Mouse (Mus musculus) kidney, postnatal 0 days (tissue): ENCODE measurements around the gene Efcab8. TPM values are rescaled to one million over a fixed set of nuclear protein-coding genes. Genes with fewer than 3 reads are reported as not detected.

Experiments
- ATAC-seq: fragments of 200-750 bp; cut with Nextera tagmentation; replicated peaks from 2 replicates; pipeline ENCODE4 v1.8.0; 2017; ENCODE audit warnings: low read depth, moderate number of reproducible peaks, moderate TSS enrichment, moderate library complexity; ENCODE audit not compliant: low FRiP score
- DNase-seq: peaks from one replicate; pipeline ENCODE4 v3.0.0-alpha.2; 2016; ENCODE audit warnings: low spot score
- H3K27ac ChIP-seq: fragments of 300-500 bp; sonication (generic); 2 replicates; pipeline ENCODE4 v1.5.1; 2014; ENCODE audit warnings: mild to moderate bottlenecking
- H3K27me3 ChIP-seq: fragments of 300-500 bp; sonication (generic); 2 replicates; pipeline ENCODE4 v1.6.1; 2014; ENCODE audit warnings: low read length, mixed read lengths; ENCODE audit not compliant: insufficient read depth
- H3K36me3 ChIP-seq: fragments of 300-500 bp; sonication (generic); 2 replicates; pipeline ENCODE4 v1.6.1; 2014; ENCODE audit warnings: low read length, mixed read lengths; ENCODE audit not compliant: insufficient read depth
- H3K4me1 ChIP-seq: fragments of 300-500 bp; sonication (generic); replicated peaks from 2 replicates; pipeline ENCODE4 v1.6.1; 2014; ENCODE audit warnings: antibody characterized with exemption, low read length, mixed read lengths; ENCODE audit not compliant: insufficient read depth
- H3K4me2 ChIP-seq: fragments of 300-500 bp; sonication (generic); 2 replicates; pipeline ENCODE4 v1.6.1; 2014; ENCODE audit warnings: mild to moderate bottlenecking, low read length, moderate library complexity, mixed read lengths
- H3K4me3 ChIP-seq: fragments of 300-500 bp; sonication (generic); replicated peaks from 2 replicates; pipeline ENCODE4 v1.5.1; 2014; ENCODE audit warnings: low read depth, low read length
- H3K9ac ChIP-seq: fragments of 300-500 bp; sonication (generic); 2 replicates; pipeline ENCODE4 v1.6.1; 2014; ENCODE audit warnings: low read depth, low read length
- H3K9me3 ChIP-seq: fragments of 300-500 bp; sonication (generic); replicated peaks from 2 replicates; pipeline ENCODE4 v1.6.1; 2016; ENCODE audit warnings: low read length, inconsistent platforms, mixed read lengths
- CTCF ChIP-seq: IDR thresholded peaks from 2 replicates; pipeline ENCODE4 v1.5.1; 2016; ENCODE audit warnings: antibody characterized with exemption, low read depth, mild to moderate bottlenecking, moderate library complexity
- WGBS: fragments of 180-500 bp; shearing (Covaris S2); extraction: QIAGEN DNeasy Blood & Tissue Kit; methylation state at CpG from one replicate; pipeline ENCODE4 v1.1.7; 2014; 5-methylcytosine and 5-hydroxymethylcytosine counted together
- polyA plus RNA-seq: library from polyadenylated mRNA; unstranded; fragments of >200 nt; fragmentation: Nextera tagmentation; extraction: Ambion mirVana; gene quantifications from 2 replicates; pipeline ENCODE4 v1.2.1, GENCODE M21; 2015

The Efcab8 gene
- polyA plus RNA-seq: not detected in 2 replicates

GRCm38 (mm10) chr2:153779394-153779981 is at the start of gene Efcab8:
Gene Efcab8, plus strand, starts transcription at chr2:153779931.
- Histone ChIP-seq H3K36me3 (no peaks in the 10 kb centered on the region), H3K9ac (peak within 1 kb of the TSS; percentile 8; the same call in 1 of the 2 replicates), H3K4me1 (peaks cover 3% of the 10 kb centered on the region; the same call in 1 of the 2 replicates), H3K9me3 (no peaks in the 10 kb centered on the region), H3K4me3 (peak within 1 kb of the TSS; percentile 27), H3K27me3 (no peaks in the 10 kb centered on the region), H3K4me2 (peak within 1 kb of the TSS; percentile 66), H3K27ac (no peak within 1 kb of the TSS)
- 36% methylated on average over 12 of the region's 12 CpGs for WGBS
- DNase-seq (no peak), ATAC-seq (peak; percentile 20; the same call in 1 of the 2 replicates)
- TF ChIP-seq CTCF: no peak

DNA sequence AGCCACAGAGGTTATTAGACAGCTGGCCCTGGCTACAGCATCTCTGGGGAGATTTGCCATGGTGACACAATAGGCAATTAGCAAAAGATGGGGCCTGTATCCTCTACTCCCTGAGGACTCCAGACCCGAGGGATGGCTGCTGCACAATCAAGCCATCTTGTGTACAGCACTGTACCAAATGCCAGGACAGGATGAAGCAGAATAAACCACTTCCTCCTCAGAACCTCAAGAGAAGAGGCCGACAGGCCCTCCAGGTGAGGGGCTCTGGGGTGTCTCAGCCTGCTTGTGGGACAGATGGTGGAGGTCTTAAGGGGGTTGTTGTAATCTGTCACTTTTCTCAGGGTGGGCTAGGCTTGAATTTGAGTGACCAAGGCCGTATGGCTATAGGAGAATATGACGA is 45.7 kb upstream of the Efcab8 start:
- ATAC-seq (no peak), DNase-seq (no peak)
- H3K9ac ChIP-seq: no peak overlapping the region
- no peak overlapping the region for H3K4me3 ChIP-seq
- H3K4me1 ChIP-seq: no peaks in the 10 kb centered on the region
- 77% methylated on average over 4 of the region's 4 CpGs for WGBS
- H3K9me3 ChIP-seq: no peaks in the 10 kb centered on the region
- H3K4me2 ChIP-seq: no peak overlapping the region
- H3K27me3 ChIP-seq: no peaks in the 10 kb centered on the region
- H3K36me3 ChIP-seq: no peaks in the 10 kb centered on the region
- no peak for TF ChIP-seq CTCF
- H3K27ac ChIP-seq: no peak overlapping the region

DNA sequence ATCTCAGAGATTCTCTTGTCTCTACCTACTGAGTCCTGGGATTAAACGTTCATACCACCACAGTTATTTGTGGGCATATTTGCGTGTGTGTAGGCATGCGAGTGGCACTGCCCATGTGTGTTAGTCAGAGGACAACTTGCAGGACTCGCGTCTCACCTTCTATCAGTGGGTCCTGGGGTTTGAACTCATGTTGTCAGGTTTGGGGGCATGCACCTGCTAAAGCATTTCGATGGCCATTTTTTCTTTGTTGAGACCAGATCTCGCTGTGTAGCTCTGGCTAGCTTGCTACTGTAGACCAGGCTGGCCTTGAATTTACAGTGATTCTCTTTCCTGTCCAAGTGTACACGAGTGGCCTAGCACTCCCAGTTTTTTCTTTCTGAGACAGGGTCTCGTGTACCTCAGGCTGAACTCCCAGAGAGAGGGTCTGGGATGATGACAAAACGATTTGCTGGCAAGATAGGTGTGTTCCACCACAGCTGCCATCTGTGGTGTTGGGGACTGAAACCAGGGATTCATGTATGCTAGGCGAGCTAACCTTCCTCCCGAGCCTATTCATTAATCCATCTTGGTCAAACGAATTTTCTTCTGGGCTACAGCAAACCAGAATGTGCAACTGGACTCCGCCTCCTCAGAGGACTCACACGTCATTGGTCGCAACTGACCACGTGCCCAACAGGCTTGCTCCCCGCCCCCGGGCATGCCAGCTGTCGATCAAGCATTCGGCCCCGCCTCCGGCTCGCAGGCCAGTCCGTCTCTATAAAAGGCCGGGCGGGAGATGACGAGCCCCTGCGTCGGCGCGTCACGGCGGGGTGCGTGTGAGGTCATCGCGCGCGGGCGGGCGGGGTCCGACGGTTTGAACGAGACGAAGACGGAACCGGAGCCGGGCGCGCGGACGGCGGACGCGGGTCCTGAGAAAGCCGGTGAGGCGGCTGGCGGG is 39.0 kb upstream of the Efcab8 start, which contains the start of gene Mapre1:
TSS of gene Mapre1 (plus strand) at position 775 of the 937 bp plus-strand sequence.
- H3K36me3 ChIP-seq: no peaks in the 10 kb centered on the region
- no peaks in the 10 kb centered on the region for H3K27me3 ChIP-seq
- peak within 1 kb of the TSS; percentile 70 for H3K4me3 ChIP-seq
- peak within 1 kb of the TSS; percentile 89 for H3K27ac ChIP-seq
- peaks cover 13% of the 10 kb centered on the region for H3K4me1 ChIP-seq
- peak within 1 kb of the TSS; percentile 89 for H3K9ac ChIP-seq
- H3K9me3 ChIP-seq: no peaks in the 10 kb centered on the region
- peak within 1 kb of the TSS; percentile 65 for H3K4me2 ChIP-seq
- TF ChIP-seq CTCF: no peak
- 11% methylated on average over 58 of the region's 58 CpGs for WGBS
- ATAC-seq (peak; percentile 98), DNase-seq (peak; percentile 99)

DNA sequence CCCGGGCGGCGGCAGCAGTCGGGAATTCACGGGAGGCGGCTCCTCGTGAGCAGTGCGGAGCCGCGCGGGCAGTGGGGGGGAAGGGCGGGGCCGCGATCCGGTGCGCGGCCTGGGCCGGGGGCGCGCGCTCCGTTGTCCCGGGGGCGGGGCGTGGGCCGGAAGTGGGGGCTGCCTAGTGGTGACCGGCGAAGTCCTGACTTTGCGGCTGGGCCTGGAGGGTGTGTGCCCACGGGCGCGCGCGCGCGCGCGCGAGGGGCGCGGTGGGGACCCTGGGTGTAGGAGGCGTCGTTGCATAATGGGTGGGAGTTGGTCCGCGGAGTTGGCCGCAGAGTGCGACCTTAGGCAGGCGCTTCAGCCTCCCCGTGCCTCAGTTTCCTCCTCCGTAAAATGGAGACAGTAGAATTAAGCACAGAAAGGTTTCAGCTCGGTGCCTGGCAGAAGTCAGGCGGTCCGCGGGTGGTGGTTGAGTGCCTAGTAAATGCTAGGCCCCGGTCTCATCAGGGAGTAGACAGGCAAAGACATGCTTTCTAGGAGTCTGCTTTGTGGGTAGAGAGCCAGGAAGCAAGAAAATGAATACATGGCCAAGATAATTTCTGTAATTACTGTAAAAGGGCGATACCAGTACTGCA is 38.2 kb upstream of the Efcab8 start:
- 1% methylated on average over 55 of the region's 56 CpGs for WGBS
- H3K9ac ChIP-seq: peak overlapping the region; percentile 89
- no peak for TF ChIP-seq CTCF
- DNase-seq (peak; percentile 79), ATAC-seq (peak; percentile 89)
- no peaks in the 10 kb centered on the region for H3K9me3 ChIP-seq
- peak overlapping the region; percentile 65 for H3K4me2 ChIP-seq
- H3K4me1 ChIP-seq: peaks cover 13% of the 10 kb centered on the region
- peak overlapping the region; percentile 89 for H3K27ac ChIP-seq
- no peaks in the 10 kb centered on the region for H3K27me3 ChIP-seq
- H3K4me3 ChIP-seq: peak overlapping the region; percentile 70
- H3K36me3 ChIP-seq: no peaks in the 10 kb centered on the region

GRCm38 (mm10) chr2:153747994-153748393 is 31.7 kb upstream of the Efcab8 start:
- DNase-seq (no peak), ATAC-seq (no peak)
- no peak overlapping the region for H3K27ac ChIP-seq
- no peak overlapping the region for H3K4me3 ChIP-seq
- TF ChIP-seq CTCF: no peak
- no peak overlapping the region for H3K4me2 ChIP-seq
- H3K27me3 ChIP-seq: no peaks in the 10 kb centered on the region
- peaks cover 5% of the 10 kb centered on the region; the same call in 1 of the 2 replicates for H3K4me1 ChIP-seq
- H3K9ac ChIP-seq: no peak overlapping the region
- H3K9me3 ChIP-seq: no peaks in the 10 kb centered on the region
- 0 out of 2 replicates have a peak, but pooled peaks cover 10% of the 10 kb centered on the region for H3K36me3 ChIP-seq

GRCm38 (mm10) chr2:153750363-153750762 is 29.4 kb upstream of the Efcab8 start:
- no peak for ATAC-seq
- no peak for TF ChIP-seq CTCF
- Histone ChIP-seq H3K4me1 (no peaks in the 10 kb centered on the region), H3K27ac (no peak overlapping the region; the same call in 1 of the 2 replicates), H3K27me3 (no peaks in the 10 kb centered on the region), H3K9me3 (no peaks in the 10 kb centered on the region), H3K4me2 (no peak overlapping the region), H3K36me3 (0 out of 2 replicates have a peak, but pooled peaks cover 10% of the 10 kb centered on the region), H3K4me3 (no peak overlapping the region), H3K9ac (no peak overlapping the region)
- DNase-seq: no peak
- 75% methylated on average over 2 of the region's 2 CpGs for WGBS
